Mouse (Mus musculus): Measurements from ENCODE around the gene Oscp1.
"Not testable (repeated sequence)": the region's sequence is repeated elsewhere in the genome, so short reads cannot be mapped to it uniquely, and the experiment has no call there.

The Oscp1 gene

DNA sequence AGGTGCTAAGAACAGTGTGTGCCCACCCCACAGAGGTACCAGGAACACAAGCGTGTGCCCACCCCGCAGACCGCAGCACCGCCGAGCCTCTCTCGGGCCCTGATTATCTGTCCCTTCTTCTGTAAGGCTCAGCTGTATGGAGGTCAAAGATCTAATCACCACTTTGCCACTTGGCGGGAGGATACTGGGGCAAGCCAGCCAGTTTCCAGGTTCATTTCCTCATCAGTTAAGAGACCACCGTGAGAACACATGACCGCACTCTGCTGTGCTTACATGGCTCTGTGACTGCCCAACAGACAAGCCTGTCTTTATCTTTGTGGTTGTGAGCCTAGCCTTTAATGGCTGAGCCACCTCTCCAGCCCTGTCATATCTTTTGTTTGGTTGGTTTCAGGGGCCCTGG, 24.7 kb downstream of the Oscp1 start:
- in situ Hi-C loops (cut with MseI, MboI) = no loop called here

DNA sequence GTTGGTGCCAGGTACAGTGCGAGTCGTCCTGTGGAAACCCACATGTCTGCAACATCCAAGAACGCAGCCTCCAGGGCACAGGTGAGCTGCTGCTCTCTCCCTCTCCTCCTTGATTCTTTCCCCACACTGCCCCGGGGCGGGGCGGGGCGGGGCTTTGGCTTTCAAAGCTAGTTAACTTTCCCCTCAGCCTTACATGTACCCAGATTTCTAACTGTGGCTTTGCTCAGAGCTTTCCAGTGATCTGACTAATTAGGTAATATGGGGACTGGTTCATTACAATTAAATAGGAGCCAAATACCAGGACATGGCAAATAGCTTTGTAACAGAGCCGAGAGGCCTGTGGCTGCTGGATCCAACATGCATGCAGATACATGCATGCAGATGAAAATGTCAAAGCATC, 26.0 kb downstream of the Oscp1 start:
- in situ Hi-C loops (cut with MseI, MboI) = no loop called here

DNA sequence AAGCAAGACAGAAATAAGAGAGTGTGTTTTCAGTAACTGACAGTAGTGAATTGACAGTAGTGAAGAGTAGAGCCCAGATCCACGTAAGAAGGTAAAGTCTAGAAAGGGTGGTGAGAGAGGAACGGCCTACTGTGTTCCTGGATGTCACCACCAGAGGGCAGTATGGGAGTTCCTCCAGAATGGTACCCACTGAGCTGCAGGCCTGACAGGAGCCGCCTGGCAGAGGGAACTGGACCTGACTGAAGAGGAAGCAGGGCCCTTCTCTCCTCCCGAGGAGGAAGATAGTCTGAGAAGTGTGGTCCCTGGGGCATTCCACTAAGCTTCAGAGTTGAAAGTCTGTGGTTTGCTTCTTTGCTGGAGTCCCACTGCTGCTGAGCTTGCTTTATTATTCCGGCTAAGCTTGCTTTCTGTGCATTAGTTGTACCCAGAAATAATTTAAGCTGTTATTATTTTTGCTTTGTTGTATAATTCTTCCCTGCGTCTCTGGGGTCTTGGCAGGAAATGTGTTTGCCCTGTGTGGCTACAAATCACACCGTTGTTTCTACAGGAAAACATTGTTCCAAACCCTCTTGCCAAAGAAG, 27.7 kb downstream of the Oscp1 start:
- in situ Hi-C loops (cut with MseI, MboI) = no loop called here

DNA sequence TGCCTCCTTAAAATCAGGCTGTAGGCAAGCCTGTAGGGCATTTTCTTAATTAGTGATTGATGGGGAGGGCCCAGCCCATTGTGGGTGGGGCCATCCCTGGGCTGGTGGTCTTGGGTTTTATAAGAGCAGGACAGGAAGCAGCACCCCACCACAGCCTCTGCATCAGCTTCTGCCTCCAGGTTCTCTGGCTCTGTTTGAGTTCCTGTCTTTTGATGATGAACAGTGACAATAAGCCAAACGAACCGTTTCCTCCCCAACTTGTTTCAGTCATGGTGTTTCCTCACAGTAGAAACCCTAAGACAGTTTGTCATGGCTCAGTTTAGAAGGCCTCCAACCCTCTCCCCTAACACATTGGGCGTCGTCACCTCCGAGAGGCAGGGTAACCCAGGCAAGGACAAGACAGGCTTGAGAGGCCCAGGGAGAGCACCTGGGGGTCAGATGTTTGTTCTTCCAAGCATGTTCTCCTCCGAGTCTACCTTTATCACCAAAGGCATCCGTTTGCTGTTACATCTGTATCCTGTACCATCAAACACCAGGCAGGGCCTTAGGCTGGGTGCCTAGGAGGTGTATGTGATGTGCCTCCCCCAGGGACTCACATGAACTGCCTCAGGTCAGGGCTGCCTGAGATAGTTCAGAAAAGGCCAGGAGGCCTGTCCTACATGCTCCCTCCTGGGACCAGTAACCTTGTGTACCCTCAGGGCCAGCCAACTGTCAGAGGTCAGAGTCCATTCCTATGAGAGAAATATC, 31.9 kb downstream of the Oscp1 start:
- in situ Hi-C loops (cut with MseI, MboI) = no loop called here

DNA sequence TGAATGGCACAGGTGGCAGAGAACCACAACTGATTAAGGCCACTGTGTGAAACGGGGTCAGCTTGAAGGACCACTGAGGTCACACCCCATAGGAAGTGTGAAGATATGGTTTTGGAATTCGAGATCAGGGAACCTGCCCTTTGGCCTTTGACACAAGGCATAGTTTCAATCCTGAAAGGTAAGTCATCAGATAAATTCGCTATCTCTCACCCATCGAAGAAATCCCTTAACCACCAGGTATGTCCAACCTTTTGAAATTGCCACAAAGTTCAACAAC, 32.4 kb downstream of the Oscp1 start:
- in situ Hi-C loops (cut with MseI, MboI) = no loop called here

DNA sequence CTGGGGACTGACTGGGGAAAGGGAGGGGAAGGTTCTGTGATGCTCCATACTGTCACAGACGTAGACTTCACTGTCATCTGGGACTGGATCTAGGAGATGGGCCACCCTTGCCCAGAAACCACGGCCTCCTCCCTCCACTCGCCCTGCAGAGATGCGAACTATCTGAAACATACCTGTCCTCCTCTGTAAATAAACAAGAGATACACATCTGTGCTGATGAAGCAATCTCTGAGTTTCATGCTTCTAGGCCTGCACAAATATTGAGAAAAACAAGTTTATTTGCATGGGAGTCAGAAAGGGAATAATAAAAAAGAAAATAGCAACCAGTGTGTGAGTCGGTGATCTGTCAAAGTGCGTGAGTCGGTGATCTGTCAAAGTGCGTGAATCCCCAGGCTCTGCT, 33.5 kb downstream of the Oscp1 start:
- in situ Hi-C loops (cut with MseI, MboI) = no loop called here

DNA sequence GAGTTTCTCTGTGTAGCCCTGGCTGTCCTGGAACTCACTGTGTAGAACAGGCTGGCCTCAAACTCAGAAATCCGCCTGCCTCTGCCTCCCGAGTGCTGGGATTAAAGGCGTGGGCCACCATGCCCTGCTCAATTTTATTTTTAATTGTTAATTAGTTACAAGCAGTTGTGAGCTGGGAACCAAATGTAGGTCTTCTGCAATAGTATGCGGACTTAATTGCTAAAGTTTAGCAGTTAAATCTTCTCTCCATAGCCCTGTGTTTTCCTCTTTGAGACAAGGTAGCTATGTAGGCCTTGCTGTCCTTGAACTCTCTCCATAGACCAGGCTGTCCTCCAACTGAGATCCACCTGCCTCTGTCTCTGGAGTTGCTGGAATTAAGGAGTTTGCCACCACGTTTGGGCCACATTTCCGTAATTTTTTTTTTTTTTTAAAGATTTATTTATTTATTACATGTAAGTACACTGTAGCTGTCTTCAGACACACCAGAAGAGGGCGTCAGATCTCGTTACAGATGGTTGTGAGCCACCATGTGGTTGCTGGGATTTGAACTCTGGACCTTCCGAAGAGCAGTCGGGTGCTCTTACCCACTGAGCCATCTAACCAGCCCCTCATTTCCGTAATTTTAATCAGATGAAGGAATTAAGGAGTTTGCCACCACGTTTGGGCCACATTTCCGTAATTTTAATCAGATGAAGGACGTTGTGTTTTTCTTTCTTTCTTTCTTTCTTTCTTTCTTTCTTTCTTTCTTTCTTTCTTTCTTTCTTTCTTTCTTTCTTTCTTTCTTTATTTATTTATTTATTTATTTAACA, 37.5 kb downstream of the Oscp1 start:
- in situ Hi-C loops (cut with MseI, MboI) = not testable (repeated sequence)

DNA sequence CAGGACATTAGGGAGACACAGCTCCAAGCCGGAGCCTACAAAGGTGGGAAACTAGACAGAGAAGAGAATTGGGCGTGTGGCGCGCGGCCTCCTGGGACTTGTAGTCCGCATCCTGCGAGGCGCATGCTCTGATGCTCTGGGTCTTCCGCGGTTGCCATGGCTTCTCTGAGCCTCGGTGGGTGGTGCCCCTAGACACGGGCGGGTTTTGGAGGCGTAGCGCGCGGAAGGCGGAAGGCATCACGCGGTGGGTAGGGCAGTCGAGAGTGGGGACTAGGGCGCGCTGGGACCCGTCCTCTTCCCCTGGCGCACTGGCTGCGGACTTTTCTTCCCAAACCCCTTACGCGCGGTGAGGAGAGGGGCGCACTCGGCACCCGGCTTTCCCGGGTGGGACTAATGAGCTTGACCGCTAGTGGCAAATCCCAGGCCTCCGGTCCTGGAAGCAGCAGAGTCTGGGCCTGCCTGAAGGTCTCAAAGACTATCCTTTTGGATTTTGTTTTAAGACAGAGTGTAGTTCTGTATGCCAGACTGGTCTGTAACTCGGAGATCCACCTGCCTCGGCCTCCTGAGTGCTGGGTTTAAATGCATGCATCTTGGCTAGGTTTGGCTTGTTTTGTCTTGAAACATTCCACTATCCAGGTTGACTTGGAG, 38.2 kb downstream of the Oscp1 start, which contains the start of gene Lsm10:
Gene Lsm10, plus strand, starts transcription at position 160 of the 648 bp plus-strand sequence.
- in situ Hi-C loops (cut with MseI, MboI) = no loop called here

DNA sequence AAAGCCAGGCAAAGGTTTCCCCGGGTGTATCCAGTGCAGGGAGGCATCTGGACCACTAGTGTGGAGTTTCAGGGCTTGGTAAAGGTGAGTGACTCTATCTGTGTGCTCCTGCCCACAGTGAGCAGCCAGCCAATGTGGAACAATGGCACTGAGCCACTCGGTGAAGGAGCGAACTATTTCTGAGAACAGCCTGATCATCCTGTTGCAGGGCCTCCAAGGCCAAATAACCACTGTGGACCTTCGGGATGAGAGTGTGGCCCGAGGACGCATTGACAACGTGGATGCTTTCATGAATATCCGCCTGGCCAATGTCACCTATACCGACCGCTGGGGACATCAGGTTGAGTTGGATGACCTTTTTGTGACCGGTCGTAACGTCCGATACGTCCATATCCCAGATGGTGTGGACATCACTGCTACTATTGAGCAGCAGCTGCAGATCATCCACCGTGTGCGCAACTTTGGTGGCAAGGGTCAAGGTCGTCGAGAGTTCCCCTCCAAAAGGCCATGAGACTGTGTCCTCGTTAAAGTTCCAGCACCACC, 39.4 kb downstream of the Oscp1 start:
- in situ Hi-C loops (cut with MseI, MboI) = no loop called here

DNA sequence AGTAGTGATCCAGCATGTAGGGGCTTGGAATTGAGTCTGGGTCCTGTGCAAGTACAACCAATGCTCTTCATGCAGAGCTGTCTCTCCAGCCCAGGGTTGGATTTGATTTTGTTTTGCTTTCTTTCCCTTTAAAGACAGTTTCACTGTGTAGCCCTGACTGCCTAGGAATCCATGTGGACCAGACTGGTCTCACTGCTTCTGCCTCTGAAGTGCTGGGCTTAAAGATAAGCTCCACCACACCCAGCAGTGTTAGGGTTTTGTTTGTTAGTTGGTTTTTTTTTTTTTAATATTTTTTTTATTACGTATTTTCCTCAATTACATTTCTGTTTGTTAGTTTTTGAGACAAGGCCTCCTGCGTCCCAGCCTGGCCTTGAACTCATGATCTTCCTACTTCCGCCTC, 41.0 kb downstream of the Oscp1 start:
- in situ Hi-C loops (cut with MseI, MboI) = no loop called here

DNA sequence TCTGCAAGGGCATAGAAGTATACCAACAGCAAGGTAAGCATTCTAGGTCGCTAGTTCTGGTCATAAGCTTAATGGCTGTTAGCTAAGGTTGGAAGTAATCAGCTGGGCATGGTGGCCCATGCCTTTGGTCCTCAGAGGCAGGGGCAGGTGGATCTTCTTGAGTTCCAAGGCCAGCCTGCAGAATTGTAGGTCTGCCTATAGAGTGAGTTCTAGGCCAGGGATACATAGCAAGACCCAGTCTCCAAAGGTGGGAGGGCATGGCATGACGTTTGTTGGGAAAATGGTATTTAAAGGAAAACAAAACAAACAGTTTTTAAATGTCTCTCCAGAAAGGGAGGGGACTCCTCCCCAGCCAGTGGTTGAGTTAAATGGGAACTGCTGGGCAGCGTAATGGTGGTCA, 42.4 kb downstream of the Oscp1 start:
- in situ Hi-C loops (cut with MseI, MboI) = no loop called here

DNA sequence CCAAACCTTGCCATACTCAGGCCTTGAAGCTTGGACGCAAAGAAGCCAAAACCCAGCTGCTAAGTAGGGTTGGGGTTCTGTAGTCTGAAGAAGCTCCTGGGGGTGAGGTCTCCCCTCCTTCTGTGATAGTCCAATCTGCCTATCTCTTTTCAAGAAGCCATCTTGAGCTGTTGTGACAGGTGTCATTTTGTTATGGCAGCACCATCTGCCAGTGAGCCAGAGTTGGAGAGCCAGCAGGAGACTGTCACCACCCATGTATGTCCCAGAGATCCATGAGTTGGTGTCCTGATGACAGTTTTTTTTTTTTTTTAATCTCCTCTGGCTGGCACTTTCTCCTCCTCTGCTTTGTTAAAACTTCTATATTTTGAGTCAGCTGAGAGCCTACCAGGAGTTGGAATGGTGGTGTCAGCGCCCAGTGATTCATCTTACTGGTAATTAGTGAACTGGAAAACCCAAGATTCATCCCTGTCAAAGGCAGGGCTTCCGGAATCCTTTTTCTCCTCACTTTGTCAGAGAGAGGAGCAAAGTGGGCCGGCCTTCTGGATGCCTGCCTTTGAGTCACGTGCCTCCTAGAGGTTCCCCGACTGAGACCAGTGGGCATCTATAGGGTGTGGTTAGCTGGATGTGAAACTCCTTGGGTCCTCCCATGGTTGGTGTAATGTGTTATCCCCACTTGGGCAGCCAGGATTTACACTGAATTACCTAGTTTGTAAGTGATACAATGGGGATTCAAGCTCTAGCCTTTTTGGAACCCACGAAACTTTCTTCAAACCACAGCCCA, 43.9 kb downstream of the Oscp1 start:
- in situ Hi-C loops (cut with MseI, MboI) = no loop called here

DNA sequence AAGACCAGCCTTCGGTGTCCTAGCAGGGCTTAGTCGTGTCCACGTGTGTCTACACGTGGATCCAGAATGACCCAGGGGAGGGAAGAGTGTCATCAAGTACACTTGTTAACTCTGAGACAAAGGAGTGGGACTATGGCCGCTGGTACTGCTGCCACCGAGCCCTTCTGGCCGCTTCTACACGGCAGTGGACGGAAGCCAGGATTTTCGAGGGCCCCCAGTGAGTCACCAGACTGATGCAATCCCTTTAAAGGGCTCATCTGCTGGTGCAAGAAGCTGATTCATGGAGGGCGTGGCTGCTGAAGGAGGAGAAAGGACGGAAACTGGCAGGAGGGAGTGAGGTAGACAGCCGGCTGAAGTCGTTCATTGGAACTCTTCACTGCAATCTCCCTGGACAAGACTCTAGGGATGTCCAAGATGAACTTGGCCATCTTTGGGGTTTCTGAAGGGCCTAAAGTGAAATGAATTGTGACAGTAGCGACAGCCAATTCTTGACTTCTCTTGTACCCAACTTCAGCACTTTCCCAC, 44.8 kb downstream of the Oscp1 start:
- in situ Hi-C loops (cut with MseI, MboI) = no loop called here

DNA sequence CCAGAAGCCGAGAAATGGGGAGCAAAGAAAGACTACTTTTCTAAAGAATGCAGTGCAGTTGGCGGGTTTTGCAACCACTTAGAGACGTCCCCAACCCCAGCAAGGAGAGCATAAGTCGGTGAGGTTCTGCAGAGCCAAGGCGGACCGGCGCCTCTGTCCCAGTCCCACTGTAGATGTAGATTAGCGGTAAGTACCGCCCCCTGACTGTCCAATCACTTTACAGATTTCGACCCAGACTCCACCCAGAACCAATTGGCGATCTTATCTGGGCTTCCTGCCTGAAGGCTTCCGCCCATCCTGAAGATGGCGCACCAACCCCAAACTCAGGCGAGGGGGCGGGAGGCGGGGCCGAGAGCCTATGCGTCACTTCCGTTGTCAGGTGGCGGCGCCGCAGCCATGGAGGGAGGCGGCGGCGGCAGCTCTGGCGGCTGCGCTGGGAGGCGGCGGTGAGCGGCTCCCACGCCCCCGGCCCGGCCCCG, 45.3 kb downstream of the Oscp1 start, which contains the start of gene Stk40:
Gene Stk40, plus strand, starts transcription at position 368 of the 479 bp plus-strand sequence.
- in situ Hi-C loops (cut with MseI, MboI) = no loop called here

DNA sequence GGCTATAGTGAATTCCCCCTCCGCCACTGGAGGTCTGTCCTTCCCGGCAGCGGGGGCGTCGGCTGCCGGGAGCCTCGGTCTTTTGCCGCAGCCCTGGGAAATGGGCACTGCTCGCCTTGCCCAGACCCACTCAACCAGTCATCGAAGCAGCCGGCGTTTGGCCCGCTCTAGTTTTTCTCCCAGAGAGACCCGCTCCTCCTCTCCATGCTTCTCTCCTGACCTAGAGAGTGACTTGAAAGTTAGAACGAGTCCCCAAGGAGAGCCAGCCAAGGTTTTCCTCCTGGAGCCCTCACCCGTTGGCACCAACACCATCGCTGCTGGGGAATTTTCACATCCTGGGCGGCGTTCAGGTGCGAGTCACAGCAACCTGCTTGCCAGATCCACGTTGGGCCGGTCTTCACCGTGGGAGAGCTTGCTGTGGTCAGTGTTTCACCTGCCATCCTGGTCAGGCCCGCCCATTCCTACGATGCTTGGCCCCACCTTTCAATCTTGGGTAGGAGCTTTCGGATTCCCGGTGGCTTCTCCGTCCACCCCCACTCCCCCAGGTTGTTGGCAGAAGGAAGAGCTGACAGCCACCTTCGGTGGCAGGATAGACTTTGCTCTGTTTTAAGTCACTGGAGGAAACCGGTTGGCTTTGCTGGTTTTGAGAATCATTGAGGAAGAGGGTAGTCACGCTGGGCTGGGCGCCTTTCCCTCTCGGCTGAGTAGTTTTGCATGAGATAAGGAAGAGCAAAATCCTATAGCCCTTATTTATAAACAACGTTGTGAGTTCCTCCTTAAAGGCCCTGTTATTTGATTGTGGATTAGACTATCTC, 46.1 kb downstream of the Oscp1 start:
- in situ Hi-C loops (cut with MseI, MboI) = no loop called here

DNA sequence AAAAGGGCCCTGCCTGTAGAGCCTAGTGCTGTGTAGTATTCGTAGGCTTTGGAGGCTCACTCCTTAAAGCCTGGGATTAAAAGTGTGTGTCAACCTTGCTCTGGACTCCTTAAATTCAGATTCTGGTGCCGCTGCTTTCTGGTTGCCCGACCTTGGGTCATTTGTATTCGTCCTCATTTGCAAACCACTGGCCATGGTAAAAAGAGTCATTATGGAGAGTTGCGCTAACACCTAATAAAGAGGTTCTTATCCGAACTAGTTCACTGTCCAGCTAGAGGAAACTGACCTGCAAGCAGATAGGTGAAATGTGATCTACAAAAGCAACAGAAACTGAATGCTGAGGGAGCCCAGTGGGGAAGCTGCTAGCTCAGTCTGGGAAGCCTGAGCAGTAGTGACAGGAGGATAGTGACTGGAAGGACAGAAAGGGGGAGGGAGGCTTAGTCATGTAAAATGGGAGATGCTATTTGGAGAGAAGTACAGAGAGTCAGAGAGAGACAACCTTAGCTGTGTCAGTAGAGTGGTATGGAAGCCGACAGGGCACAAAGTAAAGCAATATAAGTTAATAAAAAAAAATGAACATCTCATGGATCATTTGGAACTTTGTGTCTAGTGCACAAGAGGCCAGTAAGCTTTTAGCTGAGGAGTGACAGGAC, 46.9 kb downstream of the Oscp1 start:
- in situ Hi-C loops (cut with MseI, MboI) = no loop called here

DNA sequence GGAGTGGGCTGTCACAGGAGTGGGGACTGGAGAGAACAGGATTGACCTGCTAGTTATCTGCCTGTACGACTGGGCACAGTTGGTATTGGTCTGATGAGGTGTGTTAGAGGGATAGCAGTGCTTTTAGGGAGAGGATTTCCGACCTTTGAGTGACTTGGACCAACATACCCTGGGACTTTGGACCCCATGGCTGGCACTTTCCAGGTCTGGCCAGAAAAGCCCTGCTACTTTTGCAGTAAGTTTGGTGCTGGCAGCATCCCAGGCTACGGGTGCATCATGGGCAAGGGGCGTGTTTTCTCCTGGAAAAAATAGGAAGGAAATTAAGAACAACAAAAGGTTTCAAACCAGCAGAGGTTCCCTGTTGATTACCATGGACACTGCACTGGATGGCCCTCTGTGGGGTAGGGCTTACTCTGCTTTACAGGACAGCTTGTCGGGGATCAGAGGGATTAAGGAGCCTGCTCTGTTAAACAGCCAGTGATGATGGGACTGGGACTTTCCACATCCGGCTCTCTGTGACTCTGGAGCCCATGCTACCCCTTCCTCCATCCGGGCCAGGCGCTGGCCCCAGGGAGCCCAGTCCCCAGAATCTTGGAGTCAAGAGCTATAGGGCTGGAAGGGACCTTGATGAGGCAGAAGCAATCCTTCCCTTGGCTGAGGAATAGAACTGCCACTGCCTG, 49.8 kb downstream of the Oscp1 start:
- in situ Hi-C loops (cut with MseI, MboI) = no loop called here

DNA sequence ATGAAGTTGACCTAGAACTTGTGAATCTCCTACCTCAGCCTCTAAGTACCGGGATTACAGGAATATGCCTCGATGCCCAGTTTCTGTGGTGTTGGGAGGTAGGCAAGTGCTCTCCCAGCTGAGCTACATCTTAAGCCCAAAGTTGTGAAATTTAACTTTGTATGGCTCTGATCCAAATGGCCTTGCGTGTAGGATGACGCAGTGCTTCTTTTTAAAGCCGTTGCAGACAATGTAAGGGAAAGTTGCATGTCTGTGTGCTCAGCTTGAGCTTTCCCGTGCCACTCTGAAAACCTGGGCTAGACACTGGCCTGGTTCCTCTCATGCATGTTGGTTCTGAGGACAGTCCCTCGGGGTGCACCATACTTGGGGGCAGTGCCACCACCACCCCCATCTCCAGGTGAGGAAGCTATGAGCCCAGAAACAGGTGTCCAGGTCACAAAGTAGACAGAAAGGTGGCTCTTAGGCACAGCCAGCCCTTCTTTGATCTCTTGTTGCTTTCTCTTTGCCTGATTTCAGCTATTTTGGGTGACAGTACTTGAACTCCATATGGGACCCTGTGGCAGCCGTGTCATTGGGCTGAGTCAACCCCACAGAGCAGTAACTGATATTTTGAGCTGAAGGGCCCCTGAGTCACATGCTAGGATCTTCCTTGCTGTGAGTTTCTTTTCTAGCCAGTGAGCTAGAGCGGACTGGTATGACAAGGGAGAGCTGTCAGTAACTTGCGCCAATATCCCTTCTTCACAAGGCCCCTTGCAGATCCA, 51.4 kb downstream of the Oscp1 start:
- in situ Hi-C loops (cut with MseI, MboI) = no loop called here
